Mouse (Mus musculus) embryo, embryonic 10.5 days (tissue): ENCODE measurements around the gene Myh10.

Experiments used
- DNase-seq: peaks from one replicate; pipeline ENCODE4 v3.0.0-alpha.2; 2015; ENCODE audit warnings: low spot score

Gene Myh10

DNA sequence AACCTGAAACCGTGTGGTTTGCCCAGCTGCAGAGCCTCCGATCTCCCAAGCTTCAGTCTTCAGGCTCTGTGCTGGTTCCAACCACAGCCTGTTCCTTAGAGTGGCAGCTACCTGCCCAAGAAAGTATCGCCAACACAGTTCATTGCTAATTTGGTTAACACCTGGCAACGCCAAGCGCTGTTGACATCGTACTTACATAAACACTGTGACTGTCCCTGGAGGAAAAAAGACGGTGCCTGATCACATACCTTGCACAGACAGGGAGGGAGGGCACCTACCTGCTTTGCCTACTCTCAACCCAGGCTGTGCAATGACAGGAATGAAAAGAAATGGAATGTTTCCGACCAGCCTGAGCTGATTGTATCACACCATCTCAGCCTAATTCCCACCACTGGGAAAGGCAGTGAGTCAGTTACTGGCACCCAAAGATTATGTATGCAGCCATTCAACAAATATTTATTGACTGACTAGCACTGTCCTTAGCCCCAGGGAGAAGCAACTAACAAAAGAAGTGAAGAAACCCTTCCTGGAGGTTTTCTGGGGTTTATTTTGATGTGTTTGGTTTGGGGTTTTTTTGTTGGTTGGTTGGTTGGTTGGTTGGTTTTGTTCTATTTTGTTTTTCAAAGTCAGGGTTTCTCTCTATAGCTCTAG is 168.7 kb downstream of the Myh10 start:
- no peak for DNase-seq

DNA sequence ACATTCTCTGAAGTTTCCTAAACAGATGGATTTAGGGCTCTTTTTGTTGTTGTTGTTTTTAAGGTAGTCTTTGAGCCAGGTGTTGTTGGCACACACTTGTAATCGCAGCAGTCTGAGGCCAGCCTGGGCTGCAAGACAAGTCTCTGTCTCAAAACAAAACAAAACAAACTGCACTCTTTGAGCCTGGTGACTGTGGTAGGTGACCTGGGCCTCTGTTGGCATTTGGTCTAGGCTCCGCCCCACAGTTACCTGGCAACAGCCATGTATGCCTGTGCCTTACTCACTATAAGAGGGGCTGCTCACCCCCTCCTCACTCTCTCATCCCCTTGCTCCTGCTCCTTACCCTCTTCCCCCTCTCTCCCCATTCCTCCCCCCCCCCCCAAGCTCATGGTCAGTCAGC is 170.9 kb downstream of the Myh10 start:
- no peak for DNase-seq

DNA sequence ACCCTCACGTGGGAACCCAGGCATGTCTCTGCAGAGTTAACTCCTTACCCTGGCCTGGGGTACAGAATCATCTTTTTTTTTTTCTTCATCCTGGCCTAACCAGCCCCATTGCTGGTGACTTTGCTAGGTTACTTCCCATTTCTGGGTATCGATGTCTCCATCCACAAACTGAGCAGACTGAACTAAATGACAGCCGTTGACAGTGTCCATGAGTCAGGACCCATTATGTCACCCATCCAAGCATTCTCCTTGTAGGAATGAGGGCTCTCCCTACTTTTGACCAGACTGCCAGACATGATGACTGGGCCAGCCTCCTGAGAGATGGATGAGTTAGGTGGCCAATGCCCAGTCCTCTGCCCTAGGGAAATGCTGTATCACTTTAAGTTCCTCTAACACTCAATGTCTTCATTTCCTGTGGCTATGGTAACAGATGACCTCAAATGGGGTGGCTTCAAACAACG is 172.3 kb downstream of the Myh10 start:
- no peak for DNase-seq

DNA sequence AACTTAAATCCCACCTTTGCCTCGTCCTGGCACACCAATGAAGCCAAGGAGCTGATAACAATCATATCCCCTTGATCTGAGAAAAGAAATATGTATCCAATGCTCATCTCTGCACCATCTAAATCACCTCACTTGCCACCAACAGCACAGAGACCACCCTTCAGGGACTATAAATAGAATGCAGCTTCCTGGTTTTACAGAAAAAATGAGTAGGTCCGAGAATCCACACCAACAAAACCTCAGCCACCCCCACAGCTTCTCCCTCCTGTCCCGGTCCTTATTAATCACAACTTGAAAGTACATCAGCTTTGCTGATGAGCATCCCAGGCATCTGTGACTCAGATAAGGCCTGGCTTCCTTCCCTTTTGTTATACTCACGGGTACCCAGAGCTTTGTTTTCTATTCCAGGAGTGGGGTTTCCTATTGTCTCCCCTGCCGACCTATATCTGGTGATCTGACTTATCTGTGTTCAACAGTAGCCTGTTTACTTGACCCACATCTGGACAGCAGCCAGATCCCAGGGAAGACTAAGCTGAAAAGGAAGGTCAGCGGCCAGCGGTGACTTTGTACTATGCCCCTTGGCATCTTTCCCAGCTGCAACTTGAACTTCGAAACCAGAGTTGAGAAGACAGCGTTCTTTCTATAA is 173.3 kb downstream of the Myh10 start:
- DNase-seq, result peak; percentile 7
